8 mouse cellular contexts compared by ENCODE assay signal in the genomic region with DNA sequence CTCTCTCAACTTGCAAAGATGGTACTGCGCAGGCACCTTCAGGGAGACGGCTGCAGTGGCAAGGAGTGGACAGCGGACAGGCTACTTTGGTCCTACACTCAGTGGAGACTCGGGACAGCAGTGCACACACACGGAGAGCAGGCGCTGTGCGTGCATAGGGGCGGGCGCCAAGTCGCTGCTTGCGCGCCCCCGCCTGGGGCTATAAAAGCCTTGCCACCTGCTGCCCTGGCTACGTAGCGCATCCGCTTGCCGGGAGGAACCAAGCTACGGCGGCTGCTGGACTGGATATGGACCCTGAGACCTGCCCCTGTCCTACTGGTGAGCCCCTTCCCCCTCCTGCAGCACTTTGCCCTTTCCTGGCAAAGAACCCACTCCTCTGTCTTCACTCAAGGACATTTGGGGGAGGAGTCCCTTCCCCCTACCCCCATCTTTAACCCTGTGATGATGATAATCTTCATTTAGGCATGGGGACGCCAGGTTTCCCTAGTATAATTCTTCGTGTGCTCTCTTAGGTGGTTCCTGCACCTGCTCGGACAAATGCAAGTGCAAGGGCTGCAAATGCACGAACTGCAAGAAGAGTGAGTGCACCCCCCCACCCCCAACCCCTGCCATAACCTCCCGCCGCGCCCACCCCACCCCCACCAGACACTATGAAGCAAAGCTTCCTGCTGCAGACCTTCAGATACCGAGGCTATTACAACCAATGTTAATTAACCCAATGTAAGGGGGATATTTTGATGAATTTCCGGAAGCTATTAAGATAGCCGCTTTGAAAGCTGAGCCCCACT. TPM values are rescaled to one million over a fixed set of nuclear protein-coding genes. Genes with fewer than 3 reads are reported as not detected.
A peak's percentile ranks its signal among the peaks of the same experiment; 100 is the strongest.
DNase-seq lines count a peak whose midpoint lies in the region; ATAC-seq lines count a peak whose summit lies in the region.

A gene (plus strand): TSS at position 95 of the 788 bp plus-strand sequence.

- peak within 1 kb of the TSS; percentile 21 for H3K4me3 ChIP-seq in embryonic facial prominence, embryonic 15.5 days (replicated peaks)
- peak within 1 kb of the TSS; percentile 51 for H3K4me3 ChIP-seq in heart, embryonic 13.5 days
- peak within 1 kb of the TSS; percentile 22 for H3K4me3 ChIP-seq in liver, embryonic 12.5 days

- no peaks in the 10 kb centered on the region for H3K36me3 ChIP-seq in embryonic facial prominence, embryonic 15.5 days
- no peaks in the 10 kb centered on the region for H3K36me3 ChIP-seq in heart, embryonic 13.5 days
- no peaks in the 10 kb centered on the region for H3K36me3 ChIP-seq in liver, embryonic 12.5 days

- WGBS in embryonic facial prominence, embryonic 15.5 days: 2% methylated on average over 27 of the region's 29 CpGs
- 2% methylated on average over 29 of the region's 29 CpGs for WGBS in heart, embryonic 13.5 days
- WGBS in liver, embryonic 12.5 days (ENCODE audit: insufficient replicate concordance): 2% methylated on average over 29 of the region's 29 CpGs

- peaks cover 16% of the 10 kb centered on the region for H3K4me1 ChIP-seq in embryonic facial prominence, embryonic 15.5 days
- peaks cover 35% of the 10 kb centered on the region for H3K4me1 ChIP-seq in heart, embryonic 13.5 days
- H3K4me1 ChIP-seq in liver, embryonic 12.5 days: peaks cover 48% of the 10 kb centered on the region

- peak; percentile 61; the same call in 1 of the 2 replicates for ATAC-seq in embryonic facial prominence, embryonic 15.5 days (ENCODE audit: insufficient number of reproducible peaks, low FRiP score, low TSS enrichment, low read depth)
- no peak for ATAC-seq in heart, embryonic 13.5 days (ENCODE audit: extremely low read depth, insufficient number of reproducible peaks, low FRiP score, low TSS enrichment)
- peak; percentile 50; the same call in 1 of the 2 replicates for ATAC-seq in liver, embryonic 12.5 days

- H3K9me3 ChIP-seq in embryonic facial prominence, embryonic 15.5 days (replicated peaks): no peaks in the 10 kb centered on the region
- H3K9me3 ChIP-seq in heart, embryonic 13.5 days: no peaks in the 10 kb centered on the region
- no peaks in the 10 kb centered on the region for H3K9me3 ChIP-seq in liver, embryonic 12.5 days (replicated peaks)

- H3K27ac ChIP-seq in embryonic facial prominence, embryonic 15.5 days (replicated peaks): no peak within 1 kb of the TSS
- no peak within 1 kb of the TSS for H3K27ac ChIP-seq in heart, embryonic 13.5 days (replicated peaks)
- peak within 1 kb of the TSS; percentile 84 for H3K27ac ChIP-seq in liver, embryonic 12.5 days

- peak within 1 kb of the TSS; percentile 46 for H3K4me2 ChIP-seq in embryonic facial prominence, embryonic 15.5 days (replicated peaks)
- peak within 1 kb of the TSS; percentile 75 for H3K4me2 ChIP-seq in heart, embryonic 13.5 days
- peak within 1 kb of the TSS; percentile 62 for H3K4me2 ChIP-seq in liver, embryonic 12.5 days

- peaks cover 28% of the 10 kb centered on the region for H3K27me3 ChIP-seq in embryonic facial prominence, embryonic 15.5 days
- H3K27me3 ChIP-seq in heart, embryonic 13.5 days (replicated peaks): peaks cover 43% of the 10 kb centered on the region
- peaks cover 49% of the 10 kb centered on the region for H3K27me3 ChIP-seq in liver, embryonic 12.5 days (replicated peaks)

- DNase-seq in A20 (ENCODE audit: low read depth, low spot score): peak; percentile 83
- DNase-seq in adrenal gland, postnatal 36 days: peak; percentile 55 to 63
- DNase-seq in kidney, postnatal 25 days: peak; percentile 32 to 57
- DNase-seq in ovary, postnatal 36 days (ENCODE audit: low spot score): peak; percentile 79
- no peak for DNase-seq in natural killer cell, adult 2 months (ENCODE audit: low spot score in 2 of 2)

- no peak within 1 kb of the TSS for H3K9ac ChIP-seq in embryonic facial prominence, embryonic 15.5 days
- peak within 1 kb of the TSS; percentile 72 for H3K9ac ChIP-seq in heart, embryonic 13.5 days
- peak within 1 kb of the TSS; percentile 37 for H3K9ac ChIP-seq in liver, embryonic 12.5 days

RNA-seq across cellular contexts. Expression of the gene that starts here (rescaled TPM):
- total RNA-seq in adrenal gland, postnatal 36 days (2021): 1 to 10 TPM; 4.1 to 5.9 TPM
- 8.2 and 8.5 TPM in 2 replicates for polyA plus RNA-seq in embryonic facial prominence, embryonic 15.5 days (2015; fragmentation: Nextera tagmentation; extraction: Ambion mirVana)
- polyA plus RNA-seq in heart, embryonic 13.5 days (2015; fragmentation: Nextera tagmentation; extraction: Ambion mirVana): 36.5 and 47.5 TPM in 2 replicates
- polyA plus RNA-seq in liver, embryonic 12.5 days (2016; fragmentation: Nextera tagmentation; extraction: Ambion mirVana): 0.42 and 0.45 TPM in 2 replicates

Comparison
In these comparisons a context has a peak if more than half of its experiments do, and no peak if none do; other contexts are left out.
1. Peak in ATAC-seq, H3K4me3 ChIP-seq, H3K27ac ChIP-seq, H3K9ac ChIP-seq and H3K4me2 ChIP-seq in liver, embryonic 12.5 days; RNA of the gene not detected or under 1 TPM.
2. DNase-seq: peak in A20 (single experiment), adrenal gland, postnatal 36 days (2 of 2), kidney, postnatal 25 days (2 of 2) and ovary, postnatal 36 days (single experiment); none in natural killer cell, adult 2 months (0 of 2).
3. Peak in every context shown above with its lines, with median percentiles within 50 percentile points of each other: H3K4me2 ChIP-seq and H3K4me3 ChIP-seq.